Mouse (Mus musculus): ENCODE data around the gene Nans.

Gene Nans

GRCm38 (mm10) chr4:46489028-46489925 lies at the start of gene Nans:
Nans (plus strand) TSS chr4:46489248.
- peak; percentile 95 for DNase-seq (ENCODE audit: low spot score)

- no peak for DNase-seq (ENCODE audit: low spot score)
Measured at GRCm38 (mm10) chr4:46442501-46442900, 46.5 kb upstream of the Nans start.

- DNase-seq (ENCODE audit: low spot score): no peak
Measured at GRCm38 (mm10) chr4:46445237-46445945, 43.7 kb upstream of the Nans start.

GRCm38 (mm10) chr4:46447461-46447860 lies 41.6 kb upstream of the Nans start:
- DNase-seq (ENCODE audit: low spot score): no peak

GRCm38 (mm10) chr4:46448886-46449285 lies 40.2 kb upstream of the Nans start:
- peak; percentile 29 for DNase-seq (ENCODE audit: low spot score)

GRCm38 (mm10) chr4:46450020-46450518 lies 39.0 kb upstream of the Nans start:
- no peak for DNase-seq (ENCODE audit: low spot score)

GRCm38 (mm10) chr4:46450519-46451131 lies 38.4 kb upstream of the Nans start, which contains the start of gene Anp32b:
Anp32b (plus strand) TSS chr4:46450902.
- DNase-seq (ENCODE audit: low spot score): peak; percentile 96

GRCm38 (mm10) chr4:46451240-46451757 lies 37.7 kb upstream of the Nans start:
- DNase-seq (ENCODE audit: low spot score): peak; percentile 35

- peak; percentile 66 for DNase-seq (ENCODE audit: low spot score)
Measured at GRCm38 (mm10) chr4:46451758-46452480, 37.1 kb upstream of the Nans start.

GRCm38 (mm10) chr4:46452481-46452850 lies 36.6 kb upstream of the Nans start:
- DNase-seq (ENCODE audit: low spot score): peak; percentile 82

- DNase-seq (ENCODE audit: low spot score): no peak
Measured at GRCm38 (mm10) chr4:46452855-46453719, 36.0 kb upstream of the Nans start.

GRCm38 (mm10) chr4:46454097-46454864 lies 34.8 kb upstream of the Nans start:
- no peak for DNase-seq (ENCODE audit: low spot score)

GRCm38 (mm10) chr4:46456762-46457161 lies 32.3 kb upstream of the Nans start:
- DNase-seq (ENCODE audit: low spot score): no peak

- DNase-seq (ENCODE audit: low spot score): no peak
Measured at GRCm38 (mm10) chr4:46457186-46457585, 31.9 kb upstream of the Nans start.

- no peak for DNase-seq (ENCODE audit: low spot score)
Measured at GRCm38 (mm10) chr4:46458411-46458810, 30.6 kb upstream of the Nans start.

GRCm38 (mm10) chr4:46463130-46463830 lies 25.8 kb upstream of the Nans start:
- peak; percentile 58 for DNase-seq (ENCODE audit: low spot score)

GRCm38 (mm10) chr4:46465740-46466139 lies 23.3 kb upstream of the Nans start:
- DNase-seq (ENCODE audit: low spot score): no peak

- no peak for DNase-seq (ENCODE audit: low spot score)
Measured at GRCm38 (mm10) chr4:46475101-46475500, 13.9 kb upstream of the Nans start.

- no peak for DNase-seq (ENCODE audit: low spot score)
Measured at GRCm38 (mm10) chr4:46479081-46479480, 10.0 kb upstream of the Nans start.

Measured in embryo, embryonic 10 days (tissue).